In the genomic region with DNA sequence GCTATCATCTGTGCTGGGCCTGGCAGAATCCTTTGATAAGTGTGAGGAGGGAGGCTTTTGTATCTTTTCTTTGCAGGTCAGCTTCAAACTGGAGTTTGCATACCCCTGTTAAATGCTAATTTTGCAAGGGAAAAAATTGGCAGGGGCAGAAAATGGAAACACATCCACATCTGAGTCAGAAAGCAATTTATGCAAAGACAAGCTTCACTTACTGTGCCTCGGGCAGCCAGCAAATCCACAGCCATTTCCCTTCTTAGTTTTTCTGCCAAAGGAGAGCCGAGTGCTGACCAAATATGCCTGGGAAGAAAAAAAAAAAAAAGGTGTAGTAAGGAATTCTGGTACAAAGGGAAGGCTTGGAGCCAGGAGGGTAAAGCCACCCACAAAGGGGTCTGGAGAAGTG, we compare ENCODE assay signal across 10 mouse cellular contexts. TPM values are rescaled to one million over a fixed set of nuclear protein-coding genes. Genes with fewer than 3 reads are reported as not detected.
DNase-seq lines count a peak whose midpoint lies in the region; ATAC-seq and TF ChIP-seq lines count a peak whose summit lies in the region.
"Had no signal": no experiment of that assay in that cellular context is flagged by ENCODE, and none has a peak within 500 bp of the region (broad histone marks: within the 10 kb centered on the region; RNA-seq: fewer than 3 reads in every experiment).

No protein-coding gene starts in this region.

- H3K4me2 ChIP-seq in heart, embryonic 13.5 days: peak overlapping the region; percentile 80
- H3K4me2 ChIP-seq in embryonic facial prominence, embryonic 11.5 days (ENCODE audit: low read depth, low read length): peak overlapping the region; percentile 58
- peak overlapping the region; percentile 77 for H3K4me2 ChIP-seq in hindbrain, postnatal 0 days (ENCODE audit: low read depth, low read length)
- peak overlapping the region; percentile 65 for H3K4me2 ChIP-seq in midbrain, embryonic 13.5 days (replicated peaks)

- no peak for ATAC-seq in heart, embryonic 13.5 days (ENCODE audit: extremely low read depth, insufficient number of reproducible peaks, low FRiP score, low TSS enrichment)
- no peak for ATAC-seq in embryonic facial prominence, embryonic 11.5 days (replicated peaks; ENCODE audit: insufficient number of reproducible peaks, low FRiP score, low TSS enrichment, low read depth)
- ATAC-seq in hindbrain, postnatal 0 days: no peak
- ATAC-seq in midbrain, embryonic 13.5 days: no peak

- H3K9ac ChIP-seq in heart, embryonic 13.5 days: peak overlapping the region; percentile 94; the same call in 1 of the 2 replicates
- H3K9ac ChIP-seq in embryonic facial prominence, embryonic 11.5 days (replicated peaks; ENCODE audit: low read length): no peak overlapping the region; the same call in 1 of the 2 replicates
- H3K9ac ChIP-seq in hindbrain, postnatal 0 days (replicated peaks; ENCODE audit: low read length): peak overlapping the region; percentile 94
- peak overlapping the region; percentile 79 for H3K9ac ChIP-seq in midbrain, embryonic 13.5 days (replicated peaks)

- TF ChIP-seq CTCF in hindbrain, postnatal 0 days (IDR thresholded peaks at IDR 0.05; ENCODE audit: low read depth): no peak

- 57% methylated on average over 2 of the region's 2 CpGs for WGBS in heart, embryonic 13.5 days
- 71% methylated on average over 2 of the region's 2 CpGs for WGBS in embryonic facial prominence, embryonic 11.5 days
- WGBS in hindbrain, postnatal 0 days: 38% methylated on average over 2 of the region's 2 CpGs
- 60% methylated on average over 2 of the region's 2 CpGs for WGBS in midbrain, embryonic 13.5 days

- H3K4me1 ChIP-seq in heart, embryonic 13.5 days: peaks cover 12% of the 10 kb centered on the region
- no peaks in the 10 kb centered on the region for H3K4me1 ChIP-seq in embryonic facial prominence, embryonic 11.5 days (ENCODE audit: control insufficient read depth, insufficient read depth, low read length)
- H3K4me1 ChIP-seq in hindbrain, postnatal 0 days (ENCODE audit: insufficient read depth, low read length): peaks cover 7% of the 10 kb centered on the region; the same call in 1 of the 2 replicates
- peaks cover 16% of the 10 kb centered on the region for H3K4me1 ChIP-seq in midbrain, embryonic 13.5 days (replicated peaks)

- H3K9me3 ChIP-seq in heart, embryonic 13.5 days: no peaks in the 10 kb centered on the region
- H3K9me3 ChIP-seq in embryonic facial prominence, embryonic 11.5 days (replicated peaks; ENCODE audit: control insufficient read depth, low read length): no peaks in the 10 kb centered on the region
- no peaks in the 10 kb centered on the region for H3K9me3 ChIP-seq in hindbrain, postnatal 0 days (ENCODE audit: low read length)
- H3K9me3 ChIP-seq in midbrain, embryonic 13.5 days: no peaks in the 10 kb centered on the region

- DNase-seq in heart, adult 8-10 months (ENCODE audit: low spot score): no peak
- no peak for DNase-seq in embryonic facial prominence, embryonic 11.5 days (ENCODE audit: low spot score)
- DNase-seq in hindbrain, postnatal 0 days (ENCODE audit: low spot score): no peak
- no peak for DNase-seq in T-cell, adult 2 months (ENCODE audit: low spot score)
- DNase-seq in layer of hippocampus, adult 18-20 months (ENCODE audit: low spot score in 2 of 2): no peak
- DNase-seq in urinary bladder, postnatal 14 days (ENCODE audit: low spot score): no peak
- DNase-seq: adrenal gland, postnatal 36 days had no signal

- H3K27ac ChIP-seq in heart, embryonic 13.5 days (replicated peaks): no peak overlapping the region
- H3K27ac ChIP-seq in embryonic facial prominence, embryonic 11.5 days (replicated peaks; ENCODE audit: low read depth, low read length): no peak overlapping the region
- H3K27ac ChIP-seq in hindbrain, postnatal 0 days: no peak overlapping the region; the same call in 1 of the 2 replicates
- H3K27ac ChIP-seq in midbrain, embryonic 13.5 days: no peak overlapping the region

- no peaks in the 10 kb centered on the region for H3K27me3 ChIP-seq in heart, embryonic 13.5 days (replicated peaks)
- no peaks in the 10 kb centered on the region for H3K27me3 ChIP-seq in embryonic facial prominence, embryonic 11.5 days (ENCODE audit: control insufficient read depth, insufficient read depth, low read length)
- no peaks in the 10 kb centered on the region for H3K27me3 ChIP-seq in hindbrain, postnatal 0 days (ENCODE audit: insufficient read depth, low read length)
- H3K27me3 ChIP-seq in midbrain, embryonic 13.5 days: no peaks in the 10 kb centered on the region

- peaks cover 48% of the 10 kb centered on the region for H3K36me3 ChIP-seq in heart, embryonic 13.5 days
- H3K36me3 ChIP-seq in embryonic facial prominence, embryonic 11.5 days (replicated peaks; ENCODE audit: control insufficient read depth, insufficient read depth, low read depth, low read length): peaks cover 11% of the 10 kb centered on the region
- peaks cover 31% of the 10 kb centered on the region; the same call in 1 of the 2 replicates for H3K36me3 ChIP-seq in hindbrain, postnatal 0 days (ENCODE audit: insufficient read depth, low read length)
- H3K36me3 ChIP-seq in midbrain, embryonic 13.5 days: peaks cover 43% of the 10 kb centered on the region

- peak overlapping the region; percentile 92 for H3K4me3 ChIP-seq in heart, embryonic 13.5 days
- peak overlapping the region; percentile 53; the same call in 1 of the 2 replicates for H3K4me3 ChIP-seq in embryonic facial prominence, embryonic 11.5 days (ENCODE audit: low read depth, low read length)
- H3K4me3 ChIP-seq in hindbrain, postnatal 0 days (ENCODE audit: low read length): peak overlapping the region; percentile 90
- peak overlapping the region; percentile 61 for H3K4me3 ChIP-seq in midbrain, embryonic 13.5 days (replicated peaks)

RNA-seq across cellular contexts. Expression of a gene that starts 1.3 kb away (rescaled TPM):
- 12.6 and 13.5 TPM in 2 replicates for polyA plus RNA-seq in heart, embryonic 13.5 days (2015; fragmentation: Nextera tagmentation; extraction: Ambion mirVana)
- 1 to 10 TPM; 2.3 to 3.6 (median 2.5) TPM for total RNA-seq in heart, adult 8-10 months (2022)
- polyA plus RNA-seq in embryonic facial prominence, embryonic 11.5 days (2014; fragmentation: Nextera tagmentation; extraction: Ambion mirVana): 51.4 and 56.1 TPM in 2 replicates
- 34.5 and 40.8 TPM in 2 replicates for total RNA-seq in hindbrain, postnatal 0 days (2014; rRNA removed)
- polyA plus RNA-seq in hindbrain, postnatal 0 days (2015; fragmentation: Nextera tagmentation; extraction: Ambion mirVana): 32.0 and 37.1 TPM in 2 replicates
- polyA plus RNA-seq in midbrain, embryonic 13.5 days (2015; fragmentation: Nextera tagmentation; extraction: Ambion mirVana): 54.6 and 55.4 TPM in 2 replicates
- total RNA-seq in layer of hippocampus, adult 18-20 months (2021): 10 to 100 TPM; 41.7 to 45.2 TPM

RNA-seq across cellular contexts. Expression of a gene that starts 15.1 kb away (rescaled TPM):
- polyA plus RNA-seq in heart, embryonic 13.5 days (2015; fragmentation: Nextera tagmentation; extraction: Ambion mirVana): 0.31 and 0.49 TPM in 2 replicates
- total RNA-seq in heart, adult 8-10 months (2022): 1 to 10 TPM; 1.2 to 2.1 (median 1.7) TPM
- 0.78 and 1.00 TPM in 2 replicates for polyA plus RNA-seq in embryonic facial prominence, embryonic 11.5 days (2014; fragmentation: Nextera tagmentation; extraction: Ambion mirVana)
- 2.4 and 3.2 TPM in 2 replicates for total RNA-seq in hindbrain, postnatal 0 days (2014; rRNA removed)
- polyA plus RNA-seq in hindbrain, postnatal 0 days (2015; fragmentation: Nextera tagmentation; extraction: Ambion mirVana): 0.85 and 1.1 TPM in 2 replicates
- 1.2 and 1.4 TPM in 2 replicates for polyA plus RNA-seq in midbrain, embryonic 13.5 days (2015; fragmentation: Nextera tagmentation; extraction: Ambion mirVana)
- total RNA-seq in layer of hippocampus, adult 18-20 months (2021): 1 to 10 TPM; 2.8 to 3.3 TPM

RNA-seq across cellular contexts. Expression of a gene that starts 24.3 kb away (rescaled TPM):
- polyA plus RNA-seq in heart, embryonic 13.5 days (2015; fragmentation: Nextera tagmentation; extraction: Ambion mirVana): not detected in 2 replicates
- total RNA-seq in heart, adult 8-10 months (2022): not detected
- not detected in 2 replicates for polyA plus RNA-seq in embryonic facial prominence, embryonic 11.5 days (2014; fragmentation: Nextera tagmentation; extraction: Ambion mirVana)
- not detected in 2 replicates for total RNA-seq in hindbrain, postnatal 0 days (2014; rRNA removed)
- not detected in 2 replicates for polyA plus RNA-seq in hindbrain, postnatal 0 days (2015; fragmentation: Nextera tagmentation; extraction: Ambion mirVana)
- polyA plus RNA-seq in midbrain, embryonic 13.5 days (2015; fragmentation: Nextera tagmentation; extraction: Ambion mirVana): 0.08 TPM in 1 of 2 replicates, not detected in the other
- total RNA-seq in layer of hippocampus, adult 18-20 months (2021): not detected
- total RNA-seq: adrenal gland, postnatal 36 days; left cerebral cortex, postnatal 36 days had no signal
